Mouse (Mus musculus): ENCODE measurements around the gene Nkx1-1. TPM values are rescaled to one million over a fixed set of nuclear protein-coding genes. Genes with fewer than 3 reads are reported as not detected.

Gene Nkx1-1
- polyA plus RNA-seq, 1 experiment from 2014 or later, result not detected

DNA sequence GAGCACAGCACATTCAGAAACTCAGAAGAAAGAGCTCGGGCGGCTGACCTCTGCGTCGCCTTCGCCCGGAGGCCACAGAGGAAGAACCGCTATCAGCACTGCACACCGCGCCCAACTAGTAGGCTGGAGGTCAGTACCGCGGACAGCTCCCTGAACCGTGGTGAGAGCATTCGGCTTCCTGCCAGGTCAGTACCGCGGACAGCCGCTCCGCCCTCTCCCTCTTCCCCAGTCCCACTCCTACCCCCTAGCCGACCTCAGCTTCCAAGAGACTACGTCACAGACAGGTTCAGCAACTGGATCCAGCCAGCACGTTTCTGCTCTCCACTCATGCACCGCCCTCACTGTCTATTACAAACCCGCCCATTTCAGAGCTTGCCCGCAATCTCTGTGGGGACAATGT lies 4.4 kb upstream of the Nkx1-1 start:
- WGBS, result 2% methylated on average over 23 of the region's 23 CpGs
- H3K36me3 ChIP-seq, result no peaks in the 10 kb centered on the region
- H3K27me3 ChIP-seq, result peaks cover 88% of the 10 kb centered on the region
- H3K9ac ChIP-seq, result no peak overlapping the region
- ATAC-seq (replicated peaks; ENCODE audit: insufficient number of reproducible peaks, insufficient read depth, low FRiP score, low read depth), result peak; percentile 79
- H3K27ac ChIP-seq, result no peak overlapping the region
- no peaks in the 10 kb centered on the region for H3K9me3 ChIP-seq (replicated peaks)
- no peak overlapping the region for H3K4me3 ChIP-seq
- H3K4me1 ChIP-seq (replicated peaks), result peaks cover 23% of the 10 kb centered on the region
- no peak overlapping the region for H3K4me2 ChIP-seq

DNA sequence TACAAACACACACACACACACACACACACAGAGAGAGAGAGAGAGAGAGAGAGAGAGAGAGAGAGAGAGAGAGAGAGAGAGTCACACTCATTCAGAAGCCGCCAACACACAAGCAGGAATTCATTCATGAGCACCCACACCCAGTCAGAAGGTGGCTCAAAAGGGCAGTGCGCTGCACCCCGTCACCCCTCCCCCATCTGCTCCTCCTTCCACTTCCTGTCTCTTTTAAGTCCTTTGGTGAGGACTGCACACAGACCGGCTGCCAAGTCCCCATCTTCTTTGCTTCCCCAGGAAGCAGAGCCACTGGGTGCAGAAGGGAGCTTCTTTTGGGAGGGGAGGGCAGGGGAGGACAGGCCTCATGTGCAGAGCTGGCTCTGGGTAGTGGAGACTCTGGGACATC lies 2.2 kb upstream of the Nkx1-1 start:
- Histone ChIP-seq H3K4me3 (no peak overlapping the region), H3K4me1 (replicated peaks) (peaks cover 42% of the 10 kb centered on the region), H3K27me3 (peaks cover 89% of the 10 kb centered on the region), H3K9ac (no peak overlapping the region), H3K36me3 (no peaks in the 10 kb centered on the region), H3K4me2 (no peak overlapping the region), H3K27ac (no peak overlapping the region), H3K9me3 (replicated peaks) (no peaks in the 10 kb centered on the region)
- ATAC-seq (replicated peaks; ENCODE audit: insufficient number of reproducible peaks, insufficient read depth, low FRiP score, low read depth), result no peak
- WGBS, result 3% methylated on average over 4 of the region's 4 CpGs

DNA sequence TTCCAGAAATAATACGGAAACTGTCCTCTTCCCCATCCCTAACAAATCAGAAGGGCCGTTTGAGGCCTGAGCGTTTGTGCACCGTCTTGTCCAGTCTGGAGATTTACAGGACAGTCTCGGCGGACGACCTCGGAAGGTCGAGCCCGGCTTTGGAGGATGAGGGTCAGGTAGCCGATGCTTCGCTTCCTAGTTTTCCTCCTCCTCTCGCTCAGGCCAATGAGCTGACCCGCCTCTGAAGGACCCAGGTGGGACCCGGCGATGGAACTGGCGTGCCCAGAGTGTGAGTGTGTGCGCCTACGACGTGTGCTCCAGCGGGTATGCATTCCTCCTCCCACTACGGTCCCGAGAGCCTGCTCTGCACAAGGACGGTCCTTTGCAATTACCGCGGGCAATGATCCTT lies 1.4 kb upstream of the Nkx1-1 start:
- no peaks in the 10 kb centered on the region for H3K36me3 ChIP-seq
- H3K9me3 ChIP-seq (replicated peaks), result no peaks in the 10 kb centered on the region
- H3K27me3 ChIP-seq, result peaks cover 94% of the 10 kb centered on the region
- H3K9ac ChIP-seq, result no peak overlapping the region
- H3K4me2 ChIP-seq, result no peak overlapping the region
- H3K4me3 ChIP-seq, result peak overlapping the region; percentile 34; the same call in 1 of the 2 replicates
- ATAC-seq (replicated peaks; ENCODE audit: insufficient number of reproducible peaks, insufficient read depth, low FRiP score, low read depth), result no peak
- peaks cover 50% of the 10 kb centered on the region for H3K4me1 ChIP-seq (replicated peaks)
- no peak overlapping the region for H3K27ac ChIP-seq
- WGBS, result 3% methylated on average over 26 of the region's 26 CpGs

DNA sequence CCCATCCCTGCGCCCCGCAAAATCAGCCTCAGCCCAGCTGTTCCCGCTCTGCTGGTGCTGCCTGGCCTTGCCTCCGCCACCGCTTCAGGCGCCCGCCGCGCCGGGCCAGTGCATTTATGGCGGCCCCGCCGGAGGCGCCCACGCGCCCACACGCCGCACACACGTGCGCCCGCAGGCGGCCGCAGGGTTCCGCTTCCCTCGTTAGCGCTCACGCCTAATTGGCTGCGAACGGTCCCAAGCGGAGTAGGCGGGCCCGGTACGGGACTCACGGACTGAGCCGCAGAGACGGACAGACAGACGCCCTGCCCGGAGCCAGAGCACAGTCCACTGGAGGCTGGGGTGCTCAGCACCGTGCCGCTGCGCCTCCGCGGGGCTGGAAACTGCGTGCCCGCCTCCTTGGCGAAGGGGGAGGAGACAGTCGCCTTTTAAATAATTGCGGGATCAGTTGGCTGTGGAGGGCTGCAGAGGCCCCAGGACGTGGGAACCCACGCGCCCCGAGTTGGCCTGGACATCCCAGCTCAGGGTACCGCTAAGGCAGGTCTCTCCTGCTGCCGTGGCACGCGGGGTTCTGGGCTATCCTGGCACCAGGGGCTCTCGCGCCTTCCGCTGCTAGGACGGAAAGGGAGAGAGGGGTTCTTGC lies 485 bp upstream of the Nkx1-1 start:
- no peaks in the 10 kb centered on the region for H3K9me3 ChIP-seq (replicated peaks)
- no peak overlapping the region for H3K9ac ChIP-seq
- no peaks in the 10 kb centered on the region for H3K36me3 ChIP-seq
- H3K4me3 ChIP-seq, result peak overlapping the region; percentile 34
- WGBS, result under 1% methylated on average over 60 of the region's 60 CpGs
- H3K4me1 ChIP-seq (replicated peaks), result peaks cover 51% of the 10 kb centered on the region
- H3K4me2 ChIP-seq, result peak overlapping the region; percentile 53
- ATAC-seq (replicated peaks; ENCODE audit: insufficient number of reproducible peaks, insufficient read depth, low FRiP score, low read depth), result no peak
- H3K27ac ChIP-seq, result no peak overlapping the region
- H3K27me3 ChIP-seq, result peaks cover 95% of the 10 kb centered on the region

DNA sequence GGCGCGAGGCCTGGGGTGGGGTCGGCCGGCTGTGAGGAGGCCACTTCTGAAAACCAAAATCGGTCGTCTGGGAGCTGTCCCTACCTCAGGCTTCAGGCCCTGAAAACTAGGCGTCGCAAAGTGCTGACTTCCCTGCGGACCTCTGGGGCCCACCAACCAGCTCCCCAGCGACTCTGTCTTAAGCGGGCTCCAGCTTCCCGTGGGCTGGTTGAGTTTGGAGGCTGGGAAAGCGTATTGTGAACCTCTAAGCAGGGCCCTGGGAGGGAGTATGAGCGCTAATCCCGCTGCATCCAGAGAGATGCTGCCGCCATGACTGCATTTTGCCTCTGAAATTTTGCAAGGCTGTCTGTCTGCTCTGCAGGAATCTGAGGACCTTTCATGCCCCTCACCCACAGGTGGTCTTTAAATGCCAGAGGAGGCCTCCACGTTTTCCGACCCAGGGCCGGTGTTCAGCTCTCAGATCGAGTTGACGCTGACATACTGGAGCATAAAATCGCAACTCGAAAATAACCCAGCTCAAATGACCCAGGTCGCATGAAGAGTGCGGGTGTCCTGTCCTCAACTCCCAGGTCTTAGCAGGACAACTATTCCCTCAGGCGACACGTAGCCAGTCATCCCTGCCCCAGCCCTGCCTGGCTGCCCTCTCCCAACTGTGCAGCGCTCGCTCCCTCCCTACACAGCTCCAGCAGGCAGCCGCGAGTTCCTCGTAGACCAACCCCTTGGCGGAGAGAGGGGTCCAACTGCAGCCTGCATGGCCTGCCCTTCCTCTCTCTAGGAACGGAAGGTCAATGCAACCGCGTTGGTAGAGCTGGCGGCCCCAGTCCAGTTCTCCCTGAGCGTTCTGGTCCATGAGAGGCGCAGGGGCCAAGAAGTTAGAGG lies 1.5 kb downstream of the Nkx1-1 start:
- Histone ChIP-seq H3K9me3 (replicated peaks) (no peaks in the 10 kb centered on the region), H3K4me2 (no peak overlapping the region), H3K4me3 (0 out of 2 replicates have a peak overlapping the region, but pooled peaks have one; percentile 38), H3K27me3 (peaks cover 100% of the 10 kb centered on the region), H3K36me3 (no peaks in the 10 kb centered on the region), H3K4me1 (replicated peaks) (peaks cover 49% of the 10 kb centered on the region), H3K27ac (no peak overlapping the region), H3K9ac (no peak overlapping the region)
- ATAC-seq (replicated peaks; ENCODE audit: insufficient number of reproducible peaks, insufficient read depth, low FRiP score, low read depth), result no peak
- 1% methylated on average over 39 of the region's 39 CpGs for WGBS

DNA sequence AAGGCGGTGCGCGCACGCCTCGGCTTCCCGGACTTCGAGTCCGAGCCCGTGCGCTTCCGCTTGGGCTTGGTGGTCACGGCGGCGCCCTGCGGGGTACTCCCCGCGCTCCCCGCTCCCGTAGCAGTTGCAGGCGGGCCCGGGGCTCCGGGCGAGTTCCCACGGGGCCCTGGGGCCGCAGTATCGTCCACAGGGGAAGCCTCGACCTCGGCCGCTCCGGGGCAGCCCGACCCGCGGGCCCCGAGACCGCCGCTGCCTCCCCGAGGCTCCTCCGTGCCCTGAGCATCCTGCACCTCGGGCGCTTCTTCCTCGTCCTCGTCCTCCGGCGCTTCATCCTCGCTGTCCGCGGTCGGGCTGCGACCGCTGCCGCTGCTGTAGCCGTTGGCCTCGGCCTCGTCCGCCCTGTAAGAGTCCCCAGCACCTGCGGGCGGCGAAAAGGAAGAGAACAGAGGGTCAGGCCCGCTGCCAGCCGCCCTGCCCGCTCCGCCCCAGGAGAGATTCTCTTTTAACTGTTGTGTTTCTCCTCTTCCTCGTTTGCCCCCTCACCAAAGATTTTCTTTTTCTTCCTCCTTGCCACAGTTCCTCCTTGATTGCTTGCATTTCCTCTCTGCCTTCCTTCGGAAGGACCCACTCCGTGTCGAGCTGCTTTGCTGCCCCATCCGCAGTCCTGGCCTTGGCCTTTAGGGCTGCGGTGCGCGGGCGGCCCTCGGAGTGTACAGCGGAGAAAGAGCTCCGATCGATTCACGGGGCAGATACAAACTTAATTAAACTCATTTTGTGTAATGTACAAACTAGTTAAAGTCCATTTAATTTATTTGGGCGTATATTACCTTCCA lies 2.4 kb downstream of the Nkx1-1 start:
- Histone ChIP-seq H3K27ac (no peak overlapping the region), H3K36me3 (no peaks in the 10 kb centered on the region), H3K4me3 (peak overlapping the region; percentile 38), H3K4me1 (replicated peaks) (peaks cover 49% of the 10 kb centered on the region), H3K4me2 (peak overlapping the region; percentile 57), H3K9ac (no peak overlapping the region), H3K9me3 (replicated peaks) (no peaks in the 10 kb centered on the region), H3K27me3 (peaks cover 97% of the 10 kb centered on the region)
- 1% methylated on average over 70 of the region's 77 CpGs for WGBS
- no peak for ATAC-seq (replicated peaks; ENCODE audit: insufficient number of reproducible peaks, insufficient read depth, low FRiP score, low read depth)

DNA sequence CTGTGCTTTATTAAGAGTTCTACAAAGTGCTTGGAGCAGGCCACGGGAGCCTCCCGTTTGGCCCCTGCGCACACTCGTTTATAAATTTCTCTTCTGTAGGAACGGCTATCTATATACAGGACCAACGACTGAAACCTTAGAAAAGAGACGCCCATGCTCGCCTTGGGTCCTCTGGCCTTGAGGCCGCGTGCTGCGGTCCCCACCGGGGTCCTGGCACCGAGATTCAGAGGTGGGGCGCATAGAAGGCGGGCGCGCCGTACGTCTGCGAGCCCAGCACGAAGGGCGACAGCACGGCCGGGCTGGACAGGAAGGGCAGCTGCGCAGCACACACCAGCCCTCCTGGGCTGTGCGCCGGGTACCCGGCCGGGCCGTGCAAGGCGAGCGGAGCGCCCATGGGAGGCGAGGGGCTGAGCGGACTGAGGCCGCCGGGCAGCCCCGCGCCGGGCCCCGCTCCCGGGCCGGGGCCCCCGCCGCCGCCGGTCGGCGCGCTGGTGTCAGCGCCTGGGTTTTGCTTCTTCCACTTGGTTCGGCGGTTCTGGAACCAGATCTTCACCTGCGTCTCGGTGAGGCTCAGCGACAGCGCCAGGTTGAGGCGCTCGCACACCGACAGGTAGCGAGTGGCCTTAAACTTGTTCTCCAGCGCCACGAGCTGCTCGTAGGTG lies 3.1 kb downstream of the Nkx1-1 start:
- no peak for ATAC-seq (replicated peaks; ENCODE audit: insufficient number of reproducible peaks, insufficient read depth, low FRiP score, low read depth)
- Histone ChIP-seq H3K27me3 (peaks cover 94% of the 10 kb centered on the region), H3K4me1 (replicated peaks) (peaks cover 49% of the 10 kb centered on the region), H3K36me3 (no peaks in the 10 kb centered on the region), H3K4me3 (peak overlapping the region; percentile 38), H3K9me3 (replicated peaks) (no peaks in the 10 kb centered on the region), H3K9ac (no peak overlapping the region), H3K27ac (no peak overlapping the region), H3K4me2 (peak overlapping the region; percentile 57)
- WGBS, result 1% methylated on average over 64 of the region's 64 CpGs

DNA sequence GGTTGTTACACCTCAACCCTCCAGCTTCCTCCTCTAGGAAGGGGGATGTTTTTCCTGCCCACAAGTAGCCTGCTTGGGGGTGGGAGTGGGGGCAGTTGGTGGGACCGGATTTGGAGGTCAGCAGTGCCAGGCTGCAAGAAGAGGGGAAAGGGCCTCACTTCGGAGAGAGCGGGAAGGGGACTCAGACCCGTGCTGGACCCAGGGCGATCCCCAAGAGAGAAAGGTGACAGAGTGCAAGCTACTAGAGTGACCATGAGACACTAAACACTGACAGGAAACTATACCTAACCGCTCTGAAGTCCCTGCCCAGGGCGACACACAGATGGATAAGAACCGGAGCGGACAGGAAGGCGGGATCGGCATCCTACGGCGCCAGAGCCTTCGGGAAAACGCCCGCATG lies 3.7 kb downstream of the Nkx1-1 start:
- WGBS, result 4% methylated on average over 16 of the region's 16 CpGs

DNA sequence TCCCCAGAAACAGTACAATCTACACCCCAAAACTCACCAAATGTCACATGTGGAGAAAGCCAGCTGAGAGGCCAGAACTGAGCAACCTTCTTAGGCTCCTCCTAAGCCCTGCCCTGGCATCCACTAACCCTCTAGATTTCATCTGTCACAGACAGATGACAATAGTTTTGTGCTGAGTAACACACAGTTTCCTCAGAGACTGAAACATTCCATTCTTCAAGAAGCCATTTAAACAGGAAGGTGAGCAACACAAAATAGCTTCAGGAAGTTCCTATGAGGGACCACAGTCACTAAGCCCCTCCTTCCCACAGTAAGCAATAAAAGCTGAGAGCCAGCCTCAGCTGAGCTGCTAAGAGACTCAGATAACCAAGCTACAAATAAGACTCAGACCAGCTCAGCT lies 6.3 kb downstream of the Nkx1-1 start:
- H3K4me2 ChIP-seq, result no peak overlapping the region
- H3K4me3 ChIP-seq, result no peak overlapping the region
- peaks cover 24% of the 10 kb centered on the region for H3K4me1 ChIP-seq (replicated peaks)
- H3K27me3 ChIP-seq, result peaks cover 67% of the 10 kb centered on the region
- no peaks in the 10 kb centered on the region for H3K9me3 ChIP-seq (replicated peaks)
- H3K27ac ChIP-seq, result no peak overlapping the region
- no peaks in the 10 kb centered on the region for H3K36me3 ChIP-seq
- no peak for ATAC-seq (replicated peaks; ENCODE audit: insufficient number of reproducible peaks, insufficient read depth, low FRiP score, low read depth)
- no peak overlapping the region for H3K9ac ChIP-seq

More for the DNA sequence above, 3.7 kb downstream of the Nkx1-1 start:
- Histone ChIP-seq H3K4me1 (replicated peaks) (peaks cover 49% of the 10 kb centered on the region), H3K27ac (no peak overlapping the region), H3K27me3 (peaks cover 93% of the 10 kb centered on the region), H3K4me3 (peak overlapping the region; percentile 38), H3K9me3 (replicated peaks) (no peaks in the 10 kb centered on the region), H3K36me3 (no peaks in the 10 kb centered on the region), H3K9ac (no peak overlapping the region), H3K4me2 (peak overlapping the region; percentile 57; the same call in 1 of the 2 replicates)
- no peak for ATAC-seq (replicated peaks; ENCODE audit: insufficient number of reproducible peaks, insufficient read depth, low FRiP score, low read depth)

DNA sequence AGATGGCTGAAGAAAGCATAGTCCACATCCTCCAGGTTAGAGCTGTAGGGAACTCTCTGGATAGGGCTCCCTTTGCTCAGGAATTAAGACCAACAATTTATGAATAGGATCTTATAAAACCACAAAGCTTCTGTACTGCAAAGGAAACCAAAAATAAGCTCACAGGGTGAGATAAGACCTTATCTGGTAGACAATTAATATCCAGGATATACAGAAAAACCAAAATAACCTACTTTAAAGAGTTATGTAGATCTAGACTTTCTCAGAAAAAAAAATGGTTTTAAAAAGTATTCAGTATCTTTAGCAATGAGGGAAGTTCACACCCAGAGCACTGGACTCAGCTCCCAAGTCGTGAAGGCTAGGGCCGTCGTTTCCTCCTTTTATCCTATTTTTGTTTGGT lies 13.5 kb downstream of the Nkx1-1 start:
- no peak for ATAC-seq (replicated peaks; ENCODE audit: insufficient number of reproducible peaks, insufficient read depth, low FRiP score, low read depth)
- Histone ChIP-seq H3K9ac (no peak overlapping the region), H3K9me3 (replicated peaks) (no peaks in the 10 kb centered on the region), H3K4me3 (no peak overlapping the region), H3K27ac (no peak overlapping the region), H3K4me2 (no peak overlapping the region), H3K36me3 (no peaks in the 10 kb centered on the region), H3K4me1 (replicated peaks) (no peaks in the 10 kb centered on the region), H3K27me3 (peaks cover under 1% of the 10 kb centered on the region)
- WGBS, result 57% methylated on average over 3 of the region's 3 CpGs

DNA sequence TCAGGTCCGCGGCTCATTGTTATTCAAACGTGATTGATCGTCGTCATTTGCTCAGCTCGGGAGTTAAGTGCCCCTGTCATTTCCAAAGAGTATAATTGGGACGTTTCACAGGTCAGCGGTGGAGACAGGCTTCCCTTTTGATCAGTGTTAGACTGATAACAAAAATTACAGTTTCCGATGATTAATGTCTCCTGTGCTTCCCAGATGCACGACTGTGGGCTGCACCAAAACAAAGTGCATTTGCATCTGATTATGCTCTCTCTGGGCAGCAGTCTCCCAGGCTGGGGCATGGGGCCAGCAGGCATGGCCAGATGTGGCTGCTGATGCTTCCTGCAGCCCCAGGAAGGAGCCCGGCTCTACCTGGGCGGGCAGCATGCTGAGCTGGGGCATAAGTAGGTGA lies 33.0 kb downstream of the Nkx1-1 start:
- Histone ChIP-seq H3K4me2 (no peak overlapping the region), H3K36me3 (no peaks in the 10 kb centered on the region), H3K9ac (no peak overlapping the region), H3K27ac (no peak overlapping the region), H3K4me1 (replicated peaks) (peaks cover 16% of the 10 kb centered on the region), H3K9me3 (replicated peaks) (no peaks in the 10 kb centered on the region), H3K4me3 (no peak overlapping the region), H3K27me3 (no peaks in the 10 kb centered on the region)
- ATAC-seq (replicated peaks; ENCODE audit: insufficient number of reproducible peaks, insufficient read depth, low FRiP score, low read depth), result no peak
- WGBS, result 50% methylated on average over 12 of the region's 12 CpGs
